Mouse (Mus musculus): ENCODE measurements at regions not wholly inside any gene's neighbourhood (a gene's known extent, or its start where the extent isn't known, plus 50 kb on each side); places are given as distances from the start of the nearest gene placed in this dataset.
A peak's percentile ranks its signal among the peaks of the same experiment; 100 is the strongest.

DNA sequence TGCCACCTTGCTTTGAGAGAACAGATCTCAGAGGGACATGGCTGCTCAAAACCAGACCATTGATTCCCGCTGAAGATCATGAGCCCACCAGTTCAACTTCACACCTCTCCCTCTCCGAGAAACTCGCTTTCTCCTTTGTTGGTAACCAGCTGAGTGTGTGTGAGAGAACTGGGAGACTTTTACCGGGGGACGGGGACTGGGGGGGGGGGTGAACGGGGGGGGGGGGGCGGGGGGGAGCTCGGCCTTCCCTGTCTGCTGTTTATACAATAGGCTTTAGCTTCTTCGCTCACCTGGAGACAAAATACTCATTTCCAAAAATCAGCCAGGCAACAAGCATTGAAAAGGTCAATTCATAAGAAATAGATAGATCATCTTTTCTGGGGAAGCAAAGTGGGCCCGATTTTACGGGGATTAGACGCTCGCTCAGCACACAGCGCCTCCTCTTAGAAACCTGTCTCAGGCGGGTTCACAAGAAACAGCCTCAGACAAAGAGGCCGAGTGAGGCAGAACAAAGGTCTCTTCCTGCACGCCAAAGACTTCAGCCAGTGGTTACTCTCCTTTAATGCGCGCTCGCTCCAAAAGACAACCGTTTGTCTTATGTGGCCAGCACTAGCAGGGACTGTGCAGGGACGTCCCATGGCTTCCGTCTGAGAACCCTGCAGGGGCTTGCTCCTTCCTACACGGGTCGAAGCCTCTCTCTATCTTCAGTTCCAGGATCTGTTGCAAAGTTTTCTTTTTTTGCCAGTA lies 202.7 kb downstream of the Irs2 start:
- Histone ChIP-seq H3K9me3 (replicated peaks; ENCODE audit: control insufficient read depth, low read length) (no peaks in the 10 kb centered on the region), H3K9ac (replicated peaks; ENCODE audit: low read length) (peak overlapping the region; percentile 55), H3K4me1 (ENCODE audit: control insufficient read depth, insufficient read depth, low read length) (no peaks in the 10 kb centered on the region), H3K36me3 (replicated peaks; ENCODE audit: control insufficient read depth, insufficient read depth, low read depth, low read length) (no peaks in the 10 kb centered on the region), H3K27me3 (ENCODE audit: control insufficient read depth, insufficient read depth, low read length) (no peaks in the 10 kb centered on the region), H3K4me3 (ENCODE audit: low read depth, low read length) (no peak overlapping the region), H3K4me2 (ENCODE audit: low read depth, low read length) (peak overlapping the region; percentile 11), H3K27ac (replicated peaks; ENCODE audit: low read depth, low read length) (no peak overlapping the region)
- peak; percentile 52 for DNase-seq (ENCODE audit: low spot score)
- ATAC-seq (replicated peaks; ENCODE audit: insufficient number of reproducible peaks, low FRiP score, low TSS enrichment, low read depth), result peak; percentile 48; the same call in 1 of the 2 replicates
- WGBS, result 4% methylated on average over 21 of the region's 25 CpGs

DNA sequence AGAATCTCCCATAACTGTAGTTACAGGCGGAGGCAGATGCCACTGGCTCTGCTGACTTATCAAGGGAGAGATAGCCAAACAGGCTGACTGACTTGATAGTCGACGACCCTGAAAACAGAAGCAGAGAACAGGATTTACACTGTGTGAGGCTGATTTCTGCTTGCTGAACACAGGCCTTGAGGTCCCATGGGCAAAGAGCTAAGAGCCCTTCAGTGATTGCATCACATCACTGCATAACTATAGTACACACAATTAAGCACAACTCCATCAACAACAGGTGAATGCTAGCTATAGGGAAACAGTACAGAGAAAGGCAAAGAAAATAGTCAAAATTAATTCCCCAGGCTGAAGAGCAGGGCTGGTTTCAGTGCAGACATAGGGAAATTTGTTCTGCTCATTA lies 203.3 kb downstream of the Irs2 start:
- Histone ChIP-seq H3K4me3 (ENCODE audit: low read depth, low read length) (no peak overlapping the region), H3K27me3 (ENCODE audit: control insufficient read depth, insufficient read depth, low read length) (no peaks in the 10 kb centered on the region), H3K27ac (replicated peaks; ENCODE audit: low read depth, low read length) (no peak overlapping the region), H3K36me3 (replicated peaks; ENCODE audit: control insufficient read depth, insufficient read depth, low read depth, low read length) (no peaks in the 10 kb centered on the region), H3K4me2 (ENCODE audit: low read depth, low read length) (no peak overlapping the region), H3K4me1 (ENCODE audit: control insufficient read depth, insufficient read depth, low read length) (no peaks in the 10 kb centered on the region), H3K9me3 (replicated peaks; ENCODE audit: control insufficient read depth, low read length) (no peaks in the 10 kb centered on the region), H3K9ac (replicated peaks; ENCODE audit: low read length) (no peak overlapping the region)
- WGBS, result 62% methylated on average over 3 of the region's 3 CpGs
- DNase-seq (ENCODE audit: low spot score) (no peak), ATAC-seq (replicated peaks; ENCODE audit: insufficient number of reproducible peaks, low FRiP score, low TSS enrichment, low read depth) (no peak)

DNA sequence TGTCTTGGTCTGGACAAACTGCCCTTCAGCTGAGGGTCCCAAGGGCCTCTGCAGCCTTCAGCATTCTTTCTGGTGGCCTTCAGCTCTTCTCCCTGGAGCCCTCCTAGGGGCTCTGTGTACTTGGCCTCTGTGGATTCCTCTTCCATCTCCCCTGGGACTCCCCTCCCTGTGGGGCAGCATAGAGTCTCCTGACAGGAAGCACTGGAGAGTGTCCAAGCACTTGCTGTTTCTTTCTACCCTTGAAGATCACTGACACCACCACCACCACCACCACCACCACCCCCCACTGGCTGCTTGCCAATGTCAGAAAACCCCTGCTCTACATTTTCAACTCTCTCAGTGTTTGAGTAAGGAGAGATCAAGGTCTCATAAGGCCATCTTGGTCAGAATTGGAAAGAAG lies 206.3 kb downstream of the Irs2 start:
- Histone ChIP-seq H3K9ac (replicated peaks; ENCODE audit: low read length) (no peak overlapping the region), H3K4me3 (ENCODE audit: low read depth, low read length) (no peak overlapping the region), H3K36me3 (replicated peaks; ENCODE audit: control insufficient read depth, insufficient read depth, low read depth, low read length) (no peaks in the 10 kb centered on the region), H3K9me3 (replicated peaks; ENCODE audit: control insufficient read depth, low read length) (no peaks in the 10 kb centered on the region), H3K27ac (replicated peaks; ENCODE audit: low read depth, low read length) (no peak overlapping the region), H3K4me1 (ENCODE audit: control insufficient read depth, insufficient read depth, low read length) (no peaks in the 10 kb centered on the region), H3K27me3 (ENCODE audit: control insufficient read depth, insufficient read depth, low read length) (no peaks in the 10 kb centered on the region), H3K4me2 (ENCODE audit: low read depth, low read length) (no peak overlapping the region)
- DNase-seq (ENCODE audit: low spot score), result no peak
- no peak for ATAC-seq (replicated peaks; ENCODE audit: insufficient number of reproducible peaks, low FRiP score, low TSS enrichment, low read depth)

DNA sequence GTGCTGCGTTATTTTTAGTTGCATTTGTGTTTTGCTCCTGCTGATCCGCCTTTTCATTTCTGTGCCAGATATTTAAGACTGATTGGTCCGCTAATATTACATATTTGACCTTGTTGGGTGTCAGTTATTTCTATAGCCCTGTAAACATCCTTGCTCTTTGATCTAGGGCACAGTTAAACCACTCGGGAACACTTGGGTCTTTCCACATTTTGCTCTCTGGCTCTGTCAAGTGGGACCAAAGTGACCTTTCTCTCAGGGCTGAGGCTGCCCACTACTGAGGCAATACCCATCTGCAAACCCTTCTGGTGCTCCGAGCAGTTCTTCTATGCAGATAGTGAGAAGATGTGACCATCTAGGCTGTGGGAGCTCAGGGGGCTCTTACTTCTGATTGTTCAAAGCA lies 206.7 kb downstream of the Irs2 start:
- no peaks in the 10 kb centered on the region for H3K36me3 ChIP-seq (replicated peaks; ENCODE audit: control insufficient read depth, insufficient read depth, low read depth, low read length)
- no peak overlapping the region for H3K27ac ChIP-seq (replicated peaks; ENCODE audit: low read depth, low read length)
- no peak overlapping the region for H3K4me3 ChIP-seq (ENCODE audit: low read depth, low read length)
- no peak overlapping the region for H3K9ac ChIP-seq (replicated peaks; ENCODE audit: low read length)
- H3K9me3 ChIP-seq (replicated peaks; ENCODE audit: control insufficient read depth, low read length), result no peaks in the 10 kb centered on the region
- H3K27me3 ChIP-seq (ENCODE audit: control insufficient read depth, insufficient read depth, low read length), result no peaks in the 10 kb centered on the region
- WGBS, result 83% methylated on average over 5 of the region's 5 CpGs
- no peaks in the 10 kb centered on the region for H3K4me1 ChIP-seq (ENCODE audit: control insufficient read depth, insufficient read depth, low read length)
- DNase-seq (ENCODE audit: low spot score) (no peak), ATAC-seq (replicated peaks; ENCODE audit: insufficient number of reproducible peaks, low FRiP score, low TSS enrichment, low read depth) (no peak)
- H3K4me2 ChIP-seq (ENCODE audit: low read depth, low read length), result no peak overlapping the region

DNA sequence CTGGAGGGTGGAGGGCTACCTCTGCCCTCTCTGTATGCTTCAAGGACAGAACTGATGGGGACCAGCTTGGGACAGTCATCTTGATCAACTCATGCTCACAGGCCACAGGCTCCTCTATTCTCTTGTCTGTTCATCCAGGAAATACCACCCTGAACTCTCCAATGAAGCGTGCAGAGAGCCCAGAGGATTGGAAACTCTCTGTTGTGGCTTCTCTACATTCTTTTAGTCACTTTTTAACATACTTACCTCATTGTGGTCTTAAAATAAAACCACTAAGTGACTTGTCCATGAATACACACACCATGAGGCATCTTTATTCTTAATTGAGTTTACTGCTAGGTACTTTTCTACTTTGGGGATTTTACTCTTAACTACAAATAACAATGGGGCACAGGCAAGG lies 209.8 kb downstream of the Irs2 start:
- ATAC-seq (replicated peaks; ENCODE audit: insufficient number of reproducible peaks, low FRiP score, low TSS enrichment, low read depth) (no peak), DNase-seq (ENCODE audit: low spot score) (no peak)
- WGBS, result 83% methylated on average over 1 of the region's 1 CpGs
- no peak overlapping the region for H3K27ac ChIP-seq (replicated peaks; ENCODE audit: low read depth, low read length)
- H3K36me3 ChIP-seq (replicated peaks; ENCODE audit: control insufficient read depth, insufficient read depth, low read depth, low read length), result no peaks in the 10 kb centered on the region
- H3K4me3 ChIP-seq (ENCODE audit: low read depth, low read length), result no peak overlapping the region
- H3K27me3 ChIP-seq (ENCODE audit: control insufficient read depth, insufficient read depth, low read length), result no peaks in the 10 kb centered on the region
- H3K4me1 ChIP-seq (ENCODE audit: control insufficient read depth, insufficient read depth, low read length), result no peaks in the 10 kb centered on the region
- H3K9ac ChIP-seq (replicated peaks; ENCODE audit: low read length), result no peak overlapping the region
- no peaks in the 10 kb centered on the region for H3K9me3 ChIP-seq (replicated peaks; ENCODE audit: control insufficient read depth, low read length)
- H3K4me2 ChIP-seq (ENCODE audit: low read depth, low read length), result no peak overlapping the region

DNA sequence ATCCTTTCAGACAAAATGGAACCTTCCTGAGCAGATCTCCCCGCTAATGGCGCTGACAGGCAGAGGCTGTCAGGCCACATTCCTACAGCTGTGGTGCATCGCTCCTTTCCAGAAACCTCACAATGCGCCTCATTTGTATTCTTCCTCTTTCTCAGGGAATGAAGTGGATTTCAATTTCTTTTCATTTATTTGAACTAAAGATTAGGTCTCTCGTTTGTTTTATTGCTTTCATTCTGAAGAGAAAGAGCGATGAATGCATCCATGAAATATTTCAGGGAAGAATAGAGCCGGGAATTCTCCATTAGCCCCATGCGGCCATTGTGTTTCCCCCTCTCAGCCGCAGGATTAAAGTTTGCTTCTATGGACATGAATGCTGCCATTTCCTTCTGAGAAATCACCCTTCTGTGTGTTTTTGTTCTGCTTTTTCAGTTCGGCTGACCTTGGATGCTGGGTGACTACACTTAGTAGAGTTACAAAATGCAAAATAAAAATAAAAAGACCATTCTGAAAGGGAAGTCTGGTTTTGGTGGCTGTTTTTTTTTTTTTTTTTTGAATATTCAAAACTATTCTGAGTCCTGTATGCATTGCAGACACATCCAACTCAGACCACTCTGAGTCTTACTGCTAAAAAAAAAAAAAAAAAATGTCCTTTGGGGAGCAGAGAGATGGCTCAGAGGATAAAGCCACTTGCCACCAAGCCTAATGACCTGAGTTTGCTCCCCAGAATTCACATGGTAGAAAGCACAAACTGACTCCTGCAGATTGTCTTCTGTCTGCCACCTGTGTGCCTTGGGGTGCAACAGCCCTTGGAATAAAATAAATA lies 213.7 kb downstream of the Irs2 start:
- H3K4me1 ChIP-seq (ENCODE audit: control insufficient read depth, insufficient read depth, low read length), result no peaks in the 10 kb centered on the region
- ATAC-seq (replicated peaks; ENCODE audit: insufficient number of reproducible peaks, low FRiP score, low TSS enrichment, low read depth), result 0 out of 2 replicates have a peak, but pooled peaks have one; percentile 39
- no peak overlapping the region for H3K4me3 ChIP-seq (ENCODE audit: low read depth, low read length)
- H3K36me3 ChIP-seq (replicated peaks; ENCODE audit: control insufficient read depth, insufficient read depth, low read depth, low read length), result no peaks in the 10 kb centered on the region
- H3K27me3 ChIP-seq (ENCODE audit: control insufficient read depth, insufficient read depth, low read length), result no peaks in the 10 kb centered on the region
- no peak overlapping the region for H3K9ac ChIP-seq (replicated peaks; ENCODE audit: low read length)
- no peak overlapping the region for H3K27ac ChIP-seq (replicated peaks; ENCODE audit: low read depth, low read length)
- H3K4me2 ChIP-seq (ENCODE audit: low read depth, low read length), result no peak overlapping the region
- peak; percentile 61 for DNase-seq (ENCODE audit: low spot score)
- WGBS, result 63% methylated on average over 10 of the region's 10 CpGs
- no peaks in the 10 kb centered on the region for H3K9me3 ChIP-seq (replicated peaks; ENCODE audit: control insufficient read depth, low read length)

DNA sequence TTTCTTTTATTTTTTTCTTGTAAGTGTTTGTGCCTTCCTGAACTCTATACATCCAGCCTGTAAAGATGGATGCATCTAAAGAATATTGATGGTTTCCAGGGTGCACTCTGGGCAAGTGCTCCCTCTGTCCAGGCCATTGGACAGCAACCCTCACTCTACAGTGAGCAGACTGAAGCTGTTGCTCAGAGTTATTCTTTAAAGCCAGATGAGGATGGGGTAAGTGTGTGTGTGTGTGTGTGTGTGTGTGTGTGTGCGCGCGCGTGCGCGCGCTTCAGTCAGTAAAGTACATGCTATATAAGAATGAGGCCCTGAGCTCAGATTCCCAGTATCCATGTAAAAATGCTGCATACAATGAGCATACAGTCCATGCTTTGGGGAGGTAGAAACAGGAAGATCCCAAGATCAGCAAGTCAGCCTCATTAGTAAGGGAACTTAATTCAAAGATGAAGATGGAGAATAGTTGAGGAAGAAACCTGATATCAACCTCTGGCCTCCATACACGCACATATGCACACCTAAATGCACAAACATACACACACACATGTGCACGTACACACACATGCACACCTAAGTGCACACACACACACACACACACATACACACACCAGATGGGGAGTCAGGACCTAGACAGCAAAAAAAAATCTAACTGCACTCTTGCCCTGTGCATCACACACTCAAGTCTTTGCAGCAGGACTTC lies 214.4 kb downstream of the Irs2 start:
- Histone ChIP-seq H3K4me2 (ENCODE audit: low read depth, low read length) (no peak overlapping the region), H3K27me3 (ENCODE audit: control insufficient read depth, insufficient read depth, low read length) (no peaks in the 10 kb centered on the region), H3K4me3 (ENCODE audit: low read depth, low read length) (no peak overlapping the region), H3K36me3 (replicated peaks; ENCODE audit: control insufficient read depth, insufficient read depth, low read depth, low read length) (no peaks in the 10 kb centered on the region), H3K9ac (replicated peaks; ENCODE audit: low read length) (no peak overlapping the region), H3K27ac (replicated peaks; ENCODE audit: low read depth, low read length) (no peak overlapping the region), H3K4me1 (ENCODE audit: control insufficient read depth, insufficient read depth, low read length) (no peaks in the 10 kb centered on the region), H3K9me3 (replicated peaks; ENCODE audit: control insufficient read depth, low read length) (no peaks in the 10 kb centered on the region)
- DNase-seq (ENCODE audit: low spot score) (no peak), ATAC-seq (replicated peaks; ENCODE audit: insufficient number of reproducible peaks, low FRiP score, low TSS enrichment, low read depth) (no peak)
- 94% methylated on average over 9 of the region's 9 CpGs for WGBS
